Comparison of ENCODE assay signal across 1 mouse cellular context in the genomic region with DNA sequence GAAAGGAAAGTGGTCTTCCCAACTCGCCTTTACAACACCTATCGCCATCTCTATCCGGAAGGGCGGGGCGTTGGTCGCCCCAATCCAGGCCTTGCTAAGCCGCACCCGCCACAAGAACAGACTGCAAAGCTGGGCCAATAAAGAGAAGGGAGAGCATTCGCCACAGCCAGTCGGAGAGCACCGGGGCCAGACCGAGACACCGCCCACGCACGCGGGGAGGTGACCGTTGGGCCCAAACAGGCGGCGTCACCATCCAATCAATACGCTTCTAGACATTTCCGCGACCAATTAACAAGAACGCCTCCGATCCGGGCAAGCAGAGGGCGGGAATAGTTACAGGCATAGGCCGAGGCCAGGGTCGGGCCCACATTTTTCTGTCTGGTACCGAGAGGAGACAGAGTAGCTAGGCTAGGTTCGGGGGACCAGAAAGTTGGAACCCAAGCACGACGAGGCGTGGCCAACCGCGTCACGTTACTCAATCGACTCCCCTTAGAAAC.
TF ChIP-seq lines count a peak whose summit lies in the region.

No protein-coding gene starts in this region.

TF ChIP-seq in myocyte, 11 proteins besides CTCF, POLR2A, EP300 and RAD21 (continued from another document):
- TF ChIP-seq E2F4 (IDR thresholded peaks at IDR 0.05; ENCODE audit: insufficient read depth) (no peak), SRF (IDR thresholded peaks at IDR 0.05; ENCODE audit: control insufficient read depth, insufficient read length, low read depth) (peak; percentile 46)
TF ChIP-seq in myocyte: peak in this region for 2.
